Mouse (Mus musculus) neural tube, embryonic 11.5 days (tissue): ENCODE results near the gene Gm17545. TPM values are rescaled to one million over a fixed set of nuclear protein-coding genes. Genes with fewer than 3 reads are reported as not detected.
"Not testable (repeated sequence)": the region's sequence is repeated elsewhere in the genome, so short reads cannot be mapped to it uniquely, and the experiment has no call there.

ENCODE experiments used
- ATAC-seq: fragments of 200-750 bp; cut with Nextera tagmentation; 2 replicates; pipeline ENCODE4 v1.8.0; 2017; ENCODE audit warnings: moderate number of reproducible peaks, mild to moderate bottlenecking, moderate TSS enrichment, moderate library complexity; ENCODE audit not compliant: insufficient read depth, low FRiP score, low TSS enrichment
- DNase-seq: peaks from one replicate; pipeline ENCODE4 v3.0.0-alpha.2; 2015; ENCODE audit warnings: low spot score
- H3K27ac ChIP-seq: fragments of 300-500 bp; sonication (generic); 2 replicates; pipeline ENCODE4 v1.5.1; 2014; ENCODE audit warnings: low read depth, mild to moderate bottlenecking, low read length
- H3K27me3 ChIP-seq: fragments of 300-500 bp; sonication (generic); 2 replicates; pipeline ENCODE4 v1.6.1; 2014; ENCODE audit warnings: mild to moderate bottlenecking, low read length, mixed read lengths; ENCODE audit not compliant: control insufficient read depth, insufficient read depth
- H3K36me3 ChIP-seq: fragments of 300-500 bp; sonication (generic); 2 replicates; pipeline ENCODE4 v1.6.1; 2014; ENCODE audit warnings: mild to moderate bottlenecking, low read length, moderate library complexity, mixed read lengths; ENCODE audit not compliant: control insufficient read depth, insufficient read depth
- H3K4me1 ChIP-seq: fragments of 300-500 bp; sonication (generic); 2 replicates; pipeline ENCODE4 v1.6.1; 2014; ENCODE audit warnings: low read length, mixed read lengths; ENCODE audit not compliant: control insufficient read depth, insufficient read depth
- H3K4me2 ChIP-seq: fragments of 300-500 bp; sonication (generic); 2 replicates; pipeline ENCODE4 v1.6.1; 2014; ENCODE audit warnings: low read depth, mild to moderate bottlenecking, moderate library complexity
- H3K4me3 ChIP-seq: fragments of 300-500 bp; sonication (generic); 2 replicates; pipeline ENCODE4 v1.5.1; 2014; ENCODE audit warnings: low read depth, low read length
- H3K9ac ChIP-seq: fragments of 300-500 bp; sonication (generic); 2 replicates; pipeline ENCODE4 v1.6.1; 2014; ENCODE audit warnings: mild to moderate bottlenecking, low read length
- H3K9me3 ChIP-seq: fragments of 300-500 bp; sonication (generic); 2 replicates; pipeline ENCODE4 v1.6.1; 2016; ENCODE audit warnings: low read length; ENCODE audit not compliant: control insufficient read depth
- WGBS: fragments of 180-500 bp; shearing (Covaris S2); extraction: QIAGEN DNeasy Blood & Tissue Kit; methylation state at CpG from one replicate; pipeline ENCODE4 v1.1.7; 2014; 5-methylcytosine and 5-hydroxymethylcytosine counted together
- polyA plus RNA-seq: library from polyadenylated mRNA; unstranded; fragments of >200 nt; fragmentation: Nextera tagmentation; extraction: Ambion mirVana; gene quantifications from 2 replicates; pipeline ENCODE4 v1.2.1, GENCODE M21; 2014

The Gm17545 gene
- not detected in 2 replicates for polyA plus RNA-seq

GRCm38 (mm10) chr9:22453990-22454389 is at the start of gene Gm17545:
Gene Gm17545 (plus strand): TSS chr9:22454290.
- not testable (repeated sequence) for H3K4me2 ChIP-seq, ATAC-seq, H3K27ac ChIP-seq, H3K4me3 ChIP-seq, H3K9ac ChIP-seq, H3K27me3 ChIP-seq, H3K4me1 ChIP-seq, DNase-seq, H3K9me3 ChIP-seq
- H3K36me3 ChIP-seq: peaks cover 11% of the 10 kb centered on the region
- WGBS: 87% methylated on average over 8 of the region's 8 CpGs

DNA sequence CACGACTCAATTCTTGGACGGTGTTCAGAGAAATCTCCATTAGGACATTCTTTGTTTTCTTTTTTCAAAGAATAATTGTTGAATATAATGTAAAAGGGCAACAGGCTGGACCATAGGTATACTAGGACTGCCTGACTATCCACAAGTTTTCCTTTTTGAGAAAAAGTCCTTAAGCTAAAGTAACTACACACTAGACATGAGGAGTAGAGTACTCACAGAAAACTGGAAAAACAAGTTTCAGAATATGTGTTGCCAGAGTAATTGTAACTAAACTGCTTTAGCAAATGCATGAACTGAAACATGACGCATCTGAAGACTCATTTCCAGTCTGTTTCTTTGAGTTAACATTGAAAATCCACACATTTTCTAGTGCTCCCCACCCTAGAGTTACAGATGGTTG is 48.7 kb upstream of the Gm17545 start:
- no peaks in the 10 kb centered on the region for H3K27me3 ChIP-seq
- DNase-seq: no peak
- no peak overlapping the region for H3K9ac ChIP-seq
- H3K36me3 ChIP-seq: no peaks in the 10 kb centered on the region
- no peak overlapping the region for H3K27ac ChIP-seq
- no peak overlapping the region for H3K4me2 ChIP-seq
- 88% methylated on average over 3 of the region's 3 CpGs for WGBS
- no peaks in the 10 kb centered on the region for H3K4me1 ChIP-seq
- no peak for ATAC-seq
- no peaks in the 10 kb centered on the region for H3K9me3 ChIP-seq
- H3K4me3 ChIP-seq: no peak overlapping the region

- H3K4me1 ChIP-seq, H3K9me3 ChIP-seq, H3K4me2 ChIP-seq, H3K27ac ChIP-seq, H3K9ac ChIP-seq, H3K27me3 ChIP-seq, DNase-seq, ATAC-seq, H3K36me3 ChIP-seq, H3K4me3 ChIP-seq: not testable (repeated sequence)
- 80% methylated on average over 3 of the region's 4 CpGs for WGBS
Measured at GRCm38 (mm10) chr9:22407633-22408032, 46.5 kb upstream of the Gm17545 start.

DNA sequence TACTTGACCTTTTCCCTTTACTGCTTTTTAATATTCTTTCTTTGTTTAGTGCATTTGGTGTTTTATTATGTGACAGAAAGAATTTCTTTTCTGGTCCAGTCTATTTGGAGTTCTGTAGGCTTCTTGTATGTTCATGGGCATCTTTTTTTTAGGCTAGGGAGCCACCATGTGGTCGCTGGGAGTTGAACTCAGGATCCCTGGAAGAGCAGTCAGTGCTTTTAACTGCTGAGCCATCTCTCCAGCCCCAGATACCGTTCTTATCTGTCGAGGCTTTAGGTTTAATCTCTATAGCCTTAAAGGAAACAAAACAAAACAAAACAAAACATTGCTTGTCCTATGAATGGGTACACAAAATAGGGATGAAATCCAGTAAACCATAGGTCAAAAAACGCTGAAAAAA is 45.7 kb upstream of the Gm17545 start:
- DNase-seq, ATAC-seq, H3K4me1 ChIP-seq, H3K9ac ChIP-seq, H3K27me3 ChIP-seq, H3K9me3 ChIP-seq, H3K4me3 ChIP-seq, H3K4me2 ChIP-seq, H3K36me3 ChIP-seq, H3K27ac ChIP-seq: not testable (repeated sequence)
- 40% methylated on average over 4 of the region's 4 CpGs for WGBS

GRCm38 (mm10) chr9:22409501-22409900 is 44.6 kb upstream of the Gm17545 start:
- Histone ChIP-seq H3K4me1 (no peaks in the 10 kb centered on the region), H3K27ac (no peak overlapping the region), H3K4me2 (no peak overlapping the region), H3K9ac (no peak overlapping the region), H3K9me3 (no peaks in the 10 kb centered on the region), H3K4me3 (no peak overlapping the region), H3K27me3 (no peaks in the 10 kb centered on the region), H3K36me3 (no peaks in the 10 kb centered on the region)
- 77% methylated on average over 7 of the region's 7 CpGs for WGBS
- DNase-seq (no peak), ATAC-seq (no peak)

DNA sequence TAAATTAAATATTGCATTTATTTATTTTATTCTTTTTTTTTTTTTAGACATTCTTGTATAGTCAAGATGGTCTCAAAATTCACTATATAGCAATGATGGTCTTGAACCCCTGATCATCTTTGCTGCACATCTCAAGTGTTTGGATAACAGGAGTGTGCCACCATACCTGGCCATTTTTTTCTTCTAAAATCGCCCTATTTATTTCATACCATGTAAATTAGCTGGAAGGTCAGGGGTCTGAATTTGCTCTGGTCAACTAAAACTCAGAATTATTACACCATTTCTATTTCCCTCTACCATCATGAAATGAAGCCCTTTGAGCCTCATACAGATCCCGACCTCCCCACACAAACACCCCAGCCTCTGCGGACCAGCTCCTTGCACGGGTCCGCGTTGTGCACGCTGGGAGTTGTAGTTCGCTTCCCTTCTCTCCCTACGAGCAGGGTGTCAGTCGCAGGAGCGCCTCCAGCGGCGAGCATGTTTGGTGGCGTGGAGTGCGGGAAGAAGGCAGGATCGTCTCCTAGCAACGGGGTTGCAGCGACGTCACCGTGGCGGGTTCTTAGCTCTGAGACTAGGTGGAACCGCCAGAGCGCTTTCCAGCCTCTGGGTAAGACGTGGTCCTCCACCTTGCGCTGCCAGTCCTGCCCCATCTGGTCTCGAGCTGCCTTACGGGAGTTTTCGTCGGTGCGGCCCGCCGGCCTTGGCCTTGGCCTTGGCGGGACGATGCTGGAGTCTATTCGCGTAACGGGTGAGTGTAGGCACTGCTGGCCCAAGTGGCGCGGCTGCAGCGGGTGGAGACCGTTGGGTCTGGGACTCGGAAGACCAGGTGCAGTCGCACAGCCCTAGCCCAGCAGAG is 42.9 kb upstream of the Gm17545 start, which contains the start of gene 9530077C05Rik:
9530077C05Rik (plus strand) TSS at position 512 of the 856 bp plus-strand sequence.
- H3K27me3 ChIP-seq: no peaks in the 10 kb centered on the region
- peak within 1 kb of the TSS; percentile 60 for H3K4me2 ChIP-seq
- no peaks in the 10 kb centered on the region for H3K36me3 ChIP-seq
- peak; percentile 97 for ATAC-seq
- peak within 1 kb of the TSS; percentile 49 for H3K9ac ChIP-seq
- 1% methylated on average over 42 of the region's 43 CpGs for WGBS
- DNase-seq: peak; percentile 96
- H3K4me1 ChIP-seq: no peaks in the 10 kb centered on the region
- H3K9me3 ChIP-seq: no peaks in the 10 kb centered on the region
- peak within 1 kb of the TSS; percentile 49 for H3K4me3 ChIP-seq
- no peak within 1 kb of the TSS for H3K27ac ChIP-seq

DNA sequence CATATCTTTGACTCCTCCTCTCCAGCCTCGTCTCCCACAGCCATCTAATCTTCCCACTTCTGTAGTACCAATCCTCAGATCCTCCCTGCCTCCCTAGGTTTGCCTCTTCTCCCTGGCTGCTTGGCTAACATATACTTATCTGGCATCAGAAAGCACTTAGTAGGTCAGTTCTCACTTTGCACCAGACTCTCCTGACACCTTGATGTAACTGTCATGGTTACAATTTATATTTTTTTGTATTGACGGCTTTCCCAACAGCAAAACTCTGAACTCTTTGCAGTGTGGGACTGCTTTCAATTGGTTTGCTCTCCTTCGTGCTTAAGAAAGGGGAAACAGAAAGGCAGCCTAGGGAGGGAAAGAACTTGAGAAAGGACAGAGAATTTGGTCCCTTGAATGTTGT is 37.9 kb upstream of the Gm17545 start:
- Histone ChIP-seq H3K27ac (no peak overlapping the region), H3K4me1 (no peaks in the 10 kb centered on the region), H3K36me3 (no peaks in the 10 kb centered on the region), H3K4me2 (no peak overlapping the region), H3K9me3 (no peaks in the 10 kb centered on the region), H3K4me3 (no peak overlapping the region), H3K9ac (no peak overlapping the region), H3K27me3 (no peaks in the 10 kb centered on the region)
- DNase-seq (no peak), ATAC-seq (no peak)
- 72% methylated on average over 3 of the region's 3 CpGs for WGBS

DNA sequence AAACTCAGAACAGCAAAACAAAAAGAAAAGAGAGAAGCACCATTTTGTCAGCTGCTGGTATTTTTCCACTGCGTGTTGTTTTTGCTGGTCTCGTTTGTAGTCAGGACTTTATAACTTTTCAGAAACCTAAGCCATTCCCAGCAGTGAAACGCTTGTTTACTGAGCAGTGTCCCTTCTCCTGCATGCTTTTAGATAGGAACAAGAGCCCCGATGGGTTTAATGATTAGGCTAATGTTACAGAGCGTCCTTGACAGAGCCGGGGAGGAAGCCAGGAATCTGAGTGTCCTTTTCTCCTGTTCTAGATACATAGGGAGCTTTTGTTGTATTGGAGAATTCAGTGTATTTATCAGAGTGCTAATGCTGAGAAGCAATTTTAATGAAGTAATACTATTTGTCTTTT is 36.5 kb upstream of the Gm17545 start:
- Histone ChIP-seq H3K9ac (no peak overlapping the region), H3K27me3 (no peaks in the 10 kb centered on the region), H3K27ac (no peak overlapping the region), H3K4me3 (no peak overlapping the region), H3K9me3 (no peaks in the 10 kb centered on the region), H3K36me3 (no peaks in the 10 kb centered on the region), H3K4me2 (no peak overlapping the region), H3K4me1 (no peaks in the 10 kb centered on the region)
- WGBS: 65% methylated on average over 6 of the region's 6 CpGs
- DNase-seq (no peak), ATAC-seq (no peak)

DNA sequence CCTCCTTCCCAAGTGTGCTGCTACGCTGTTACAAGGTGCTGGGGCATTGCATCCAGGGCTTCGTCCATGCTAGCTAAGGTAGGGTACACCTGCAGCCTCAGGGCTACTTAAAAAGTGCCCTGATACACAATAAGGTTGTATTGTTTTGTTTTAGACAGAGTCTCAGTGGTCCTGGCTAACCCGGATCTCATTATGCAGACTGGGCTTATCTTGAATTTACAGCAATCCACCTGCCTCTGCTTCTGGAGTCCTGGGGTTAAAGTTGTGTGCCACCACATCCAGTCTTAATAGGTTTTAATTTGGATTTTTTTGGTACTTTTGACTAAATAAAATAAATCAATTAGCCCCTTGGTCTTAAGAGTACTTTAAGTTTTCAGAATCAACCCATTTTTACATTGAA is 34.2 kb upstream of the Gm17545 start:
- no peak overlapping the region for H3K27ac ChIP-seq
- no peaks in the 10 kb centered on the region for H3K27me3 ChIP-seq
- H3K4me1 ChIP-seq: no peaks in the 10 kb centered on the region
- no peak overlapping the region for H3K4me2 ChIP-seq
- H3K36me3 ChIP-seq: no peaks in the 10 kb centered on the region
- H3K9ac ChIP-seq: no peak overlapping the region
- no peak for DNase-seq
- H3K4me3 ChIP-seq: no peak overlapping the region
- no peaks in the 10 kb centered on the region for H3K9me3 ChIP-seq
- ATAC-seq: no peak
- 88% methylated on average over 3 of the region's 3 CpGs for WGBS
